Mouse (Mus musculus) heart, postnatal 25 days (tissue): ENCODE measurements around the gene Ddr2. TPM values are rescaled to one million over a fixed set of nuclear protein-coding genes. Genes with fewer than 3 reads are reported as not detected.
"Not testable (repeated sequence)": the region's sequence is repeated elsewhere in the genome, so short reads cannot be mapped to it uniquely, and the experiment has no call there.

ENCODE experiments used
- DNase-seq: peaks from one replicate; pipeline ENCODE4 v3.0.0; 2022; ENCODE audit warnings: low spot score
- intact Hi-C: fragments of 180-260 bp; cut with DNase I; formaldehyde crosslinking; loops from one replicate; pipeline ENCODE4 v1.15.1; 2025
- total RNA-seq, 2 experiments: library from RNA; stranded (reverse); gene quantifications; 2 replicates each; pipeline ENCODE4 v1.2.3; 2021

Ddr2 gene
- total RNA-seq, 2 experiments from 2014 or later: 23.4 to 29.0 TPM

- intact Hi-C loops: no loop called here
- DNase-seq: no peak
Observed at GRCm38 (mm10) chr1:170111651-170112226, 1.2 kb upstream of the Ddr2 start.

DNA sequence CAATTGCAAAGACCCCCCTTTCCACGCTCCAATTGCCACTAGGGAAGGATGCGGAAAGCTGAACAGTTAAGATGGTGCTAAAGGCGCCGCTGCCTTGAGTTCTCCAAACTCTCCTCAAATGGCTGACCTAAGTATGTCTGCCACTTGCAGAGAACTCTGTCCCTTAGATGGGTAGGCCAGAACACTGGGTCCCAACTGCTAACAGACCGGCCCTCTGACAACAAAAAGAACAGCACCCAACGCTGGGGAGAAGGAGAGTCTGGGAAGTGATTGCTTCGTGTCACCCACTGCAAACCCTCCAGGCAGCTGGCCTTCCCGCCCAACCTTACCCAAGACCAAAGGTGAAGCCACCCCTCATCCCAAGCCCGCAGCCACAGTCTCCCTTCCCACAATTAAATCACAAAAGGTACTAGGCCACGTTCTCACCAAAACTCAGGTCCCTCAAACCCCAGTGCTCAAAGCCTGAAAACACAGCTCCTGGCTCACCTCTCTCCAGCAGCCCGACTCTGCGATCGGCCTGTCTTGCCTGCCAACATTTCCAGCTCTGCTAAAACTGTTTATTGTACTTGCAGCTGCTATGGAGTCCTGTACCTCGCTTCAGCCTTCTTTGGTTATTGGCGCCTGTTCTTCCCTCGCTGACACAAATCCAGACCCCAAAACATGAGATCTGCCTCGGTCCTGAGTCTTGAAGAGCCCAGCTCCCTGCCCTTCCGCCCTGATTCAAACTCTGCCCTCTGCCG lies 616 bp downstream of the Ddr2 start:
- peak; percentile 6 for DNase-seq
- intact Hi-C loops: no loop called here

DNA sequence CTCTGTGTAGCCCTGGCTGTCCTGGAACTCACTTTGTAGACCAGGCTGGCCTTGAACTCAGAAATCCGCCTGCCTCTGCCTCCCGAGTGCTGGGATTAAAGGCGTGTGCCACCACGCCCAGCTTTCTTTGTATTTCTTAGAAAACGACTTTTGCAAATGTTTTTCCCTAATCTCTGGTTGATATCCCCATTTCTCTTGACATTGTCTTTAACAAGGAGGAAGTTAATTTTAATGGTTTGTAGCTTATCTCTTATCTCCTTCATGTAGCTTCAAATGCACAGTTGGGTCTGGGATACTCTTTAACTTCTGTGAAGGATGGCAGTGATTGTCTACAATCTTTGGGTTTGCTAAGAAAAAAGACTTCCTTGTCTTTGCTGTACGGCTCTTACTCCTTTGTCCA lies 7.7 kb downstream of the Ddr2 start:
- intact Hi-C loops: not testable (repeated sequence)

DNA sequence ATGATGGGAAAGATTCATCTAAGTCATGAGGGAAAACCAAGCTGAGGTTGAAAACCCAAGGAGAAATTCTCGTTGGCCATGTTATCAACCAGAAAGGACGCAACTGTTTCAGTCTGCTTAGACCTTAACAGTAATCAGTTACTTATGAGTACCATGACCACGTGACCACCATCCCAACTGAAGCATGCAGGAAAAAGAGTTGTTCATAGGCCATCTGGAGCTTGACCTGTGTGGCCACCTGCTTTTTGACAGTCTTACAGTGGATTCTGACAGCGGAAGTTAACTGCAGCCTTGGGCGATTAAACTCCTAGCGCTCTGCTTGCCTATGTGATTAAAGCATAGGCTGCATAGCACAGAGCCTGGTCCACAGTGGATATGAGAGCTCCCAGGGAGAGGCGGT lies 23.9 kb downstream of the Ddr2 start:
- no peak for DNase-seq
- intact Hi-C loops: no loop called here

More for the DNA sequence above, 7.7 kb downstream of the Ddr2 start:
- not testable (repeated sequence) for DNase-seq

DNA sequence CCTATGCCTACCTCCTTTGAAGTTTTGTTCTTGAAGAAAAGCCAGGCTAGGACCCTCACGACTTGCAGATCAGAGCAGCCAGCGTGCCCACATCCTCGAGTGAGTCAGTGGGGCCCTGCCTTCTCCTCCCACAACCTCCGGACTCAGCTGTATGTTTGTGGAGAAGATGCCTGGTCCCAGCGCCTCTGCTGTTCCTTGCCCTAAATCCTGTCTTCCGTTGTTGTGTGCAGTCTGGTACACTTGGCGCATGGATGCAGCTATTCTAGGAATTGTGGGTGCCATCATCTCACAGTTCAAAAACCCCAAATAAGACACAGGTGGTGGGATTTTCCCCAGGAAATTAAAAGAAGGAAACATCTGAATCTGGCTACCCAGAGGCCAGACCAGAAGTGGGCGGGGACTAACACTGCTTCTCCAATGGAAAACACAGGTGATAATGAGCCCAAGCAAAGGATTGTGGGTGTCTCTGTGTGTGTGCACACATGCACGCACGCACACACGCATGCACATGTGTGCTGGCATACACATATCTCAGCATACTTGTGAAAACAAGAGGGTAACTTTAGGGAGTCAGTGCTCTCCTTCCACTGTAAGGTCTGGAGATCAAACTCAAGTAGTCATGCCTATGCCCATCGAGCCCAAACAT lies 26.3 kb downstream of the Ddr2 start:
- intact Hi-C loops: no loop called here
- no peak for DNase-seq

DNA sequence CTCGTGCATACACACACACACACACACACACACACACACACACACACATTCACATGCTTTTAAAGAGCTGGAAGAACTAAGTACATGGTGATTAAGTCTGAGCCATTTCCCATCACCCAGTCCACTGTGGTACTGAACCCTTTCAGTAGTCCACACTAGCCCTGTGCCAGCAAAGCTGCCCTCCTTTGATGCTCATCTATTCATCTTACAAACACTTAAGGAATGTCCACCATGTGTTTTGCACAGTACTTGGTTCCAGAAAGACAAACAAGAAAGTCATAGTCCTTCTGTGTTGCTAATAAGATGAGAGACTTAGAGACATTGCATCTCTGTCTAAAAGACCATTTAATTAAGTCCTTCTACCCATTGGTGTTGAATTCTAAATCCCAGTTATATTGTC lies 29.7 kb downstream of the Ddr2 start:
- intact Hi-C loops: no loop called here
- DNase-seq: no peak

DNA sequence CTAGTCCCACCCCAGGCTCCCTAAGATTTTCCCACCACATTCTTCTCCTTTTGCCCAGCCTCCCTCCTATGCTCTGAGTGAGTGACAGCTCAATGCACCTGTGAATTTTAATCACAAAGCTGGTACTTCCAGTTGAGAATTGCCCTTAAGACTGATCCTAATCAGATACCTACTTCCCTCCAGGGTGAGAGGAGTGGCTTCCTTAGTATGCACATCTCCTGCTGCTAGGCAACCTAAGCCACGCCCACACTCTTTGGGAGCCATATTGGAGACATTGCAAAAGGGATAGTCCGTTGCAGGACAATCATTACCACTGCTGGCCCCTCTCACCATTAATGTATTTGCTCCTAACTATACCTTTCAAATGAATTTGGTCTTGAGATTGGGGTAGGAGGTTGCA lies 31.1 kb downstream of the Ddr2 start:
- intact Hi-C loops: no loop called here

DNA sequence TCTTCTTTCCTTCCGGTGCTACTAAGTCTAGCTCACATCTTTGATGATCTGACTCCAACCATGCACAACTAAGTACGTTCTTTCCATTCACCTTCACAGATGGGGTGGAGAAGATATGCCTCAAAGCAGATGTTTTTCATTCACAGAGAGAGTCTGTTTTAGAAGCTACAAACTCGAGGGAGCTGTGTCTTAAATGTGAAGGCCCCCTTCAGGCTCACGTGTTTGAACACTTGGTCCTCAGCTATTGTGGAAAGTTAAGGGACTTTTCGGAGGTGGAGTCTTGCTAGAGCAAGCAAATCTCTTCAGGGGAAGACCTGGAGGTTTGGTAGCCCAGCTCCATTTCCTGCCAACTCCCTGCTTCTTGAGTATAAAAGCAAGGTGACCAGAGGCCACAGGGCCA lies 34.2 kb downstream of the Ddr2 start:
- intact Hi-C loops: no loop called here
- no peak for DNase-seq

More for the DNA sequence above, 31.1 kb downstream of the Ddr2 start:
- DNase-seq: no peak

DNA sequence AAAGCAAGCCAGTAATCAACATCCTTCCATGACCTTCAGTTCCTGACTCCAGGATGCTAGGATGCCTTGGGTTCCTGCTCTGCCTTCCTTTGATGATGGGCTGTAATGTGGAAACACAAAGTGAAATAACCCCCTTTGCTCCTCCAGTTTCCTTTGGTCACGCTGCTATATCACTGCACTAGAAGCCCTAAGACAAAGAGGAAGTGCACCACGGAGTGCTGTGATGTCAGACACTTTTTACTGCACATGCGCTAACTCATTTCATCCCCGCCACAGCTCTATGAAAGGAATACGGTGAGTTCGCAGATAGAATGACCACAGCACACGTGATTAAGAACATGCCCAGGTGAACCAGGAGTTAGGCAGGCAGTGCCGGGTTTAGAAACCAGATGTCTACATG lies 36.8 kb downstream of the Ddr2 start:
- no peak for DNase-seq
- intact Hi-C loops: no loop called here

DNA sequence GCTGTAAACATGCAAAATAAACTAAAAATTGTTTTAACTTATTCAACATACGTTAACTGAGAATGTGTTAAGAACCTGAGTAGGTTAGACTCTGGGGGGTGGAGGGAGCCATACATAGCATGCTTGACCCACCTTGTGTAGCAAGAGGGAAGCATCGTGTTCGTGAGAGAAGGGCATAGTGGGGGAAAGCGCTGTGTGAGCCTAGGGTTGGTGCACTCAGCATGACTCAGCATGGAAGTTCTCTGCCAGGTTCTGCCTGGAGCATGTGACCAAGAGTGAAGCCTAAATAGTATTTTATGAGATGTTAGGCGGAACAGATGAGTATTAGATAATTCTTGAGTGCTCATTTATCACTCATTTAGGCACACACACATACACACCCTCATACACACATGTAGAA lies 41.4 kb downstream of the Ddr2 start:
- intact Hi-C loops: no loop called here
- DNase-seq: no peak

GRCm38 (mm10) chr1:170065931-170066330 lies 44.6 kb downstream of the Ddr2 start:
- DNase-seq: no peak
- intact Hi-C loops: no loop called here

DNA sequence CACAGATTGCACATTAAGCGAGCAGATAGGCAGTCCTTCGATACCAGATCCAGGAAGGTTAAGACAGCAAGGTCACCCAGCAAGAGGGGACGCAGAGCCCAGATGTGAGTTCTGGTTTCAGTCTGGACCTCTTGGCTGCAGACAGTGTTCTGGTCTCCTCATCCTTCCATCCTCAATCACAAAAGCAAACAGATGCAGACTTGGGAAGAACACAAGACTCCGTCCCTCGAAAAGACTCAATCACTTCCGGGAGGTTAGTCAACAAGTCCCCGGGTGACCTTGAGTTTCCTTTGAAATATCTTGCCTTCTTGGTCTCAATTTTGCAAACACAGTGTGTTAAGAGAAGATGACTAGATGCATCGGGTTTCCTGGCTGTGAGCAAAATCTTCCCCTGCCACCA lies 45.6 kb downstream of the Ddr2 start:
- intact Hi-C loops: no loop called here
- DNase-seq: no peak

DNA sequence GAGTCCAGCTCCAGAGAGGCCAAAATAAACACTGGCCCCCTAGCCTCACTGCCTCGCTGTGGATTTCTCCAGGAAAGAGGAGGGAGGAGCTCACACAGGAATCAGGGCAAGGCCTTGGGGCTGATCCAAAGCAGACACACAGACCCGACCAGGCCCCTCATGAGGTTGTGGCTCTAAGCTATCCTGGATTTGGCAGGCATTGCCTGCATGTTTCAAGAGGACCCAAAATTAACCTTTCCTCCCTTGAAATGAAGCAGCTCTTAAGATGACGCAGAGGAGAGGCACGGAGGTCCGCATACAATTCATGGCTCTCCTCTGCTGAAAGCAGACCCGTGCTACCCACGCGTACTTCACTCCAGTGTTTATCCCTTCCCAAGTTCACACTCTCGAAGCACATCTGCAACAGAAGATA lies 46.5 kb downstream of the Ddr2 start:
- intact Hi-C loops: no loop called here
- peak; percentile 61 for DNase-seq

GRCm38 (mm10) chr1:170060214-170060613 lies 50.3 kb downstream of the Ddr2 start:
- intact Hi-C loops: no loop called here
- DNase-seq: no peak

DNA sequence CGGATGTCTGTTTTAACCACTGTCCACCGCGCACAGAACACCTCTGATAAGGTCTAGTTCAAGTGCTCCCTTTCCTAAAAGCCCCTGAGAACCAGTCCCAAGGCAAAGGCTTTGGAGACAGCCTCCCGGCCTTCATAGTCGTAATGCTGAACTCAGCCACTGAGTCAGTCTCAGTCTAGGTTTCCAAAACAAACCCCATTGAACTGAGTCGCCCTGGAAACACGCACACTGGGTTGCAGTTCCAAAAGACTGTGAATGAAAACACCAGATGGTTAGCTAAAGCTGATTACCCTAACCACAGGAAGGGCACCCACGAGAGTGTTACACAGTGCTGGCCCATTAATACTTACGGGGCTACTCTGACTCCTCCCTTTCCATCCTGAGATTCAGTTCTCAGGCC lies 51.2 kb downstream of the Ddr2 start:
- peak; percentile 24 for DNase-seq

GRCm38 (mm10) chr1:170058051-170058450 lies 52.5 kb downstream of the Ddr2 start:
- intact Hi-C loops: no loop called here

More for the DNA sequence above, 51.2 kb downstream of the Ddr2 start:
- intact Hi-C loops: no loop called here

DNA sequence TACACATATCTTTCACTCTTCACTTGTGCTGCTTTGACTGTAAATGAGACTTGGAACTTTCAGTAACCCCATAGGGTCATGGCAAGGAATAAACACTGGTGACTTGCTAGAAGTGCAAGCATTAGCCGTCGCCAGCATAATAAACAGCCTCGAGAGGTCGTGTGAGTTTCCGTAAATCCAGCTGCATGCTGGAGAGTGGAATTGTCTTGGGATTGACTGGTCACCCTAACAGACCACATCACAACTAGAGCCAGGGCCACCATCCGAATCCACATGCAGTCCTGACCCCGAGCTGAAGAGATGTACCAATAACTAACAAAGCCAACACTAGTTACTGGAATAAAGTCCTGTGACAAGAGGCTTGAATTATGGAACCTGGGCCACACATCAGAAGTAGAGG lies 53.0 kb downstream of the Ddr2 start:
- DNase-seq: peak; percentile 23
- intact Hi-C loops: no loop called here

More at GRCm38 (mm10) chr1:170058051-170058450, 52.5 kb downstream of the Ddr2 start:
- DNase-seq: peak; percentile 61

DNA sequence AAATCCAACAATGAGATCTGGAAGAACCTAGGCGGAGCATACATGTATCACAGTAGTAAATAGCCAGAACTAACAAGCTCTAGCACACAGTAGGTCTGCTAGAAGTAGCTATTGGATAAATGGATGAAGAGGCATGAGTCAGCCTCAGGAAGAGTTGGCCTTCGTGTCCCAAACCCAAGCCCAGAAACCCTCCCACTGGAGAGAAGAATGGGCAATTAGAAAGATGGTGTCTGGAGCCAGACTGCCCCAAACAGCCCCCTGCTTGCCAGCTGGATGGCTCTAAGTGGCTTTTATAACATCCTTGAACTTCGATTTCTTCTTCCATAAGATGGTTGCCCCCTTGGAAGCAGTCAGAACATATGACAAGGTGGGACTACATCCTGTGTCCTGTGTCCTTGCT lies 53.6 kb downstream of the Ddr2 start:
- no peak for DNase-seq
- intact Hi-C loops: no loop called here

DNA sequence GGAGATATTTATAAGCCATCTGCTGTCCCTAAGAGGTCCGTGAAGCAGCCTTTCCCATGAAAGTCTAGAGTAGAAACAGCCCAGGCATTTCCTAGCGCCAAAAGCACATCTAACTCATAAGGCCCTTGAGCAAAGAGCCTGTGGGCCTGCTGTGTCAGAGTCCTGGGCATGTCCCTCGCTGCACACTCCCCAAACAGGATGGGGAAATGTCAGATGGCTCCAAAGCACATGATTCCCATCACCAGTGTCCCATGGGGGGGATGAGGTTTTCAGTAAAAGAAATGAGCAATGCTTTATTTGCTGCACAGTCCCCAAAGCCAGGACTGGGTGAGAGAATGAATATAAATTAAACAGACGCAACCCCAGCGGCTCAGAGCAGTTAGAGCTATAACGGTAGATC lies 54.3 kb downstream of the Ddr2 start:
- DNase-seq: peak; percentile 71
- intact Hi-C loops: no loop called here

GRCm38 (mm10) chr1:170052469-170053065 lies 58.0 kb downstream of the Ddr2 start:
- no peak for DNase-seq
- intact Hi-C loops: no loop called here

GRCm38 (mm10) chr1:170051631-170052177 lies 58.9 kb downstream of the Ddr2 start:
- intact Hi-C loops: no loop called here
- no peak for DNase-seq
